Mouse (Mus musculus): ENCODE measurements around the gene Lrrc66.

DNA sequence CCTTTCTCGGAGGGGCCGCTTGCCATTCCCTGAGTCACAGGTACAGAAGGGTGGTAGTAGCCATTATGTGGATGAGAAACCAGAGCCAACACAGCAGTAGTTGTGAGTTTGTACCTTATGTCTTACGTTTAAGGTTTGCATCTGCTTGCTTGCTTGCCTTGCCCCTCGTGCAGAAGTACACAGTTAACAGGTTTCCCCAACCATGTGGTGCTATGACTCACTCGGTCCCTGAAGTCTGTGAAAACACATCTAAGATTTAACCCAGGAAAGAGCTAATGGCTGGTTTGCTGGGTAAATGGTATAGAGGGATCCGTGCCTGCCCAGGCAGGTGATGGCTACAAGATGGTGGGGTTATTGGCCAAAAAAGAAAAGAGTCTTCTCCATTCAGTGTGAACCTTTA lies 73.6 kb downstream of the Lrrc66 start:
- no peak for TF ChIP-seq HCFC1 (IDR thresholded peaks at IDR 0.05; ENCODE audit: borderline replicate concordance, insufficient read depth, low read length)
- TF ChIP-seq ZC3H11A (IDR thresholded peaks at IDR 0.05; ENCODE audit: borderline replicate concordance, low read depth, low read length): no peak
- no peak for TF ChIP-seq MAFK (IDR thresholded peaks at IDR 0.05; ENCODE audit: insufficient read depth, low read depth, low read length)
- no peak for TF ChIP-seq CHD2 (IDR thresholded peaks at IDR 0.05; ENCODE audit: low read depth, low read length)
- no peak for TF ChIP-seq ZNF384 (IDR thresholded peaks at IDR 0.05; ENCODE audit: low read depth, low read length)

All from ES-E14 (cell line).